Mouse (Mus musculus): ENCODE results near the gene Ccl25. TPM values are rescaled to one million over a fixed set of nuclear protein-coding genes. Genes with fewer than 3 reads are reported as not detected.
"Not testable (repeated sequence)": the region's sequence is repeated elsewhere in the genome, so short reads cannot be mapped to it uniquely, and the experiment has no call there.

The Ccl25 gene
- polyA plus RNA-seq, 1 experiment = 3.3 TPM

GRCm38 (mm10) chr8:4329000-4329399, 4.0 kb downstream of the Ccl25 start:
- peaks cover 40% of the 10 kb centered on the region for H3K4me1 ChIP-seq
- H3K9me3 ChIP-seq = no peaks in the 10 kb centered on the region
- no peaks in the 10 kb centered on the region for H3K27me3 ChIP-seq (replicated peaks)
- no peak overlapping the region for H3K4me3 ChIP-seq (replicated peaks)
- H3K36me3 ChIP-seq (replicated peaks; ENCODE audit: low read length) = peaks cover 76% of the 10 kb centered on the region
- TF ChIP-seq FLI1 (IDR thresholded peaks at IDR 0.05; ENCODE audit: low read length) = no peak
- no peak for TF ChIP-seq GATA1 (IDR thresholded peaks at IDR 0.05; ENCODE audit: borderline replicate concordance, low read length)

- TF ChIP-seq FLI1 (IDR thresholded peaks at IDR 0.05; ENCODE audit: low read length) (no peak), GATA1 (IDR thresholded peaks at IDR 0.05; ENCODE audit: borderline replicate concordance, low read length) (no peak)
- H3K36me3 ChIP-seq (replicated peaks; ENCODE audit: low read length) = peaks cover 96% of the 10 kb centered on the region
Measured at GRCm38 (mm10) chr8:4333966-4334365, 9.0 kb downstream of the Ccl25 start.

GRCm38 (mm10) chr8:4335678-4336077, 10.7 kb downstream of the Ccl25 start:
- H3K36me3 ChIP-seq (replicated peaks; ENCODE audit: low read length) = peaks cover 90% of the 10 kb centered on the region
- no peak overlapping the region for H3K4me3 ChIP-seq (replicated peaks)
- H3K27me3 ChIP-seq (replicated peaks) = no peaks in the 10 kb centered on the region
- H3K9me3 ChIP-seq = no peaks in the 10 kb centered on the region
- peaks cover 5% of the 10 kb centered on the region; the same call in 1 of the 2 replicates for H3K4me1 ChIP-seq
- TF ChIP-seq FLI1 (IDR thresholded peaks at IDR 0.05; ENCODE audit: low read length) = no peak
- TF ChIP-seq GATA1 (IDR thresholded peaks at IDR 0.05; ENCODE audit: borderline replicate concordance, low read length) = no peak

More at GRCm38 (mm10) chr8:4333966-4334365, 9.0 kb downstream of the Ccl25 start:
- Histone ChIP-seq H3K4me3 (replicated peaks) (no peak overlapping the region), H3K9me3 (no peaks in the 10 kb centered on the region), H3K4me1 (peaks cover 14% of the 10 kb centered on the region), H3K27me3 (replicated peaks) (no peaks in the 10 kb centered on the region)

GRCm38 (mm10) chr8:4340207-4340606, 15.2 kb downstream of the Ccl25 start:
- Histone ChIP-seq H3K9me3 (no peaks in the 10 kb centered on the region), H3K36me3 (replicated peaks; ENCODE audit: low read length) (peaks cover 52% of the 10 kb centered on the region), H3K4me3 (replicated peaks) (no peak overlapping the region), H3K4me1 (no peaks in the 10 kb centered on the region), H3K27me3 (replicated peaks) (no peaks in the 10 kb centered on the region)
- TF ChIP-seq GATA1 (IDR thresholded peaks at IDR 0.05; ENCODE audit: borderline replicate concordance, low read length) = no peak

- no peaks in the 10 kb centered on the region for H3K4me1 ChIP-seq
- TF ChIP-seq GATA1 (IDR thresholded peaks at IDR 0.05; ENCODE audit: borderline replicate concordance, low read length) (no peak), FLI1 (IDR thresholded peaks at IDR 0.05; ENCODE audit: low read length) (no peak)
- no peaks in the 10 kb centered on the region for H3K36me3 ChIP-seq (replicated peaks; ENCODE audit: low read length)
- H3K4me3 ChIP-seq (replicated peaks) = no peak overlapping the region
- peaks cover 10% of the 10 kb centered on the region for H3K27me3 ChIP-seq (replicated peaks)
- peaks cover 8% of the 10 kb centered on the region for H3K9me3 ChIP-seq
Measured at GRCm38 (mm10) chr8:4347661-4348060, 22.7 kb downstream of the Ccl25 start.

- H3K36me3 ChIP-seq (replicated peaks; ENCODE audit: low read length) = no peaks in the 10 kb centered on the region
- H3K4me3 ChIP-seq (replicated peaks) = no peak overlapping the region
- H3K27me3 ChIP-seq (replicated peaks) = peaks cover 10% of the 10 kb centered on the region
- no peak for TF ChIP-seq GATA1 (IDR thresholded peaks at IDR 0.05; ENCODE audit: borderline replicate concordance, low read length)
- TF ChIP-seq FLI1 (IDR thresholded peaks at IDR 0.05; ENCODE audit: low read length) = no peak
- peaks cover 8% of the 10 kb centered on the region for H3K9me3 ChIP-seq
- peaks cover 4% of the 10 kb centered on the region; the same call in 1 of the 2 replicates for H3K4me1 ChIP-seq
Measured at GRCm38 (mm10) chr8:4348275-4348674, 23.3 kb downstream of the Ccl25 start.

GRCm38 (mm10) chr8:4349335-4349734, 24.3 kb downstream of the Ccl25 start:
- Histone ChIP-seq H3K36me3 (replicated peaks; ENCODE audit: low read length) (no peaks in the 10 kb centered on the region), H3K27me3 (replicated peaks) (peaks cover 10% of the 10 kb centered on the region), H3K4me1 (peaks cover 7% of the 10 kb centered on the region), H3K4me3 (replicated peaks) (no peak overlapping the region), H3K9me3 (peaks cover 8% of the 10 kb centered on the region)
- TF ChIP-seq GATA1 (IDR thresholded peaks at IDR 0.05; ENCODE audit: borderline replicate concordance, low read length) (no peak), FLI1 (IDR thresholded peaks at IDR 0.05; ENCODE audit: low read length) (no peak)

GRCm38 (mm10) chr8:4350618-4351017, 25.6 kb downstream of the Ccl25 start:
- H3K4me3 ChIP-seq (replicated peaks) = no peak overlapping the region
- H3K27me3 ChIP-seq (replicated peaks) = peaks cover 10% of the 10 kb centered on the region
- H3K4me1 ChIP-seq = peaks cover 11% of the 10 kb centered on the region
- H3K9me3 ChIP-seq = peaks cover 8% of the 10 kb centered on the region
- TF ChIP-seq FLI1 (IDR thresholded peaks at IDR 0.05; ENCODE audit: low read length) (no peak), GATA1 (IDR thresholded peaks at IDR 0.05; ENCODE audit: borderline replicate concordance, low read length) (no peak)
- H3K36me3 ChIP-seq (replicated peaks; ENCODE audit: low read length) = no peaks in the 10 kb centered on the region

GRCm38 (mm10) chr8:4352562-4352961, 27.6 kb downstream of the Ccl25 start:
- not testable (repeated sequence) for H3K27me3 ChIP-seq (replicated peaks); H3K9me3 ChIP-seq; H3K36me3 ChIP-seq (replicated peaks; ENCODE audit: low read length); H3K4me3 ChIP-seq (replicated peaks)
- peaks cover 11% of the 10 kb centered on the region for H3K4me1 ChIP-seq

- Histone ChIP-seq H3K4me1 (peaks cover 16% of the 10 kb centered on the region), H3K9me3 (peaks cover 8% of the 10 kb centered on the region), H3K4me3 (replicated peaks) (no peak overlapping the region), H3K36me3 (replicated peaks; ENCODE audit: low read length) (no peaks in the 10 kb centered on the region), H3K27me3 (replicated peaks) (peaks cover 8% of the 10 kb centered on the region)
- no peak for TF ChIP-seq FLI1 (IDR thresholded peaks at IDR 0.05; ENCODE audit: low read length)
- TF ChIP-seq GATA1 (IDR thresholded peaks at IDR 0.05; ENCODE audit: borderline replicate concordance, low read length) = no peak
Measured at GRCm38 (mm10) chr8:4353741-4354140, 28.7 kb downstream of the Ccl25 start.

- H3K4me3 ChIP-seq (replicated peaks) = no peak overlapping the region
- TF ChIP-seq FLI1 (IDR thresholded peaks at IDR 0.05; ENCODE audit: low read length) (no peak), GATA1 (IDR thresholded peaks at IDR 0.05; ENCODE audit: borderline replicate concordance, low read length) (no peak)
Measured at GRCm38 (mm10) chr8:4354516-4354915, 29.5 kb downstream of the Ccl25 start.

More at GRCm38 (mm10) chr8:4354516-4354915, 29.5 kb downstream of the Ccl25 start:
- H3K9me3 ChIP-seq = peaks cover 8% of the 10 kb centered on the region
- no peaks in the 10 kb centered on the region for H3K36me3 ChIP-seq (replicated peaks; ENCODE audit: low read length)
- H3K4me1 ChIP-seq = peaks cover 17% of the 10 kb centered on the region
- peaks cover 8% of the 10 kb centered on the region for H3K27me3 ChIP-seq (replicated peaks)
